Mouse (Mus musculus) embryonic fibroblast, embryonic 13.5 days (primary cell): ENCODE measurements around the gene Rab6b.

Experiments
- CTCF ChIP-seq: IDR thresholded peaks from 2 replicates; pipeline ENCODE4 v1.5.1; 2011; ENCODE audit warnings: mild to moderate bottlenecking, control low read depth, low read length, moderate library complexity, borderline replicate concordance; ENCODE audit not compliant: insufficient read depth
- POLR2A ChIP-seq: IDR thresholded peaks from 2 replicates; pipeline ENCODE4 v1.6.1; 2011; ENCODE audit warnings: low read depth, mild to moderate bottlenecking, control low read depth, low read length, moderate library complexity

DNA sequence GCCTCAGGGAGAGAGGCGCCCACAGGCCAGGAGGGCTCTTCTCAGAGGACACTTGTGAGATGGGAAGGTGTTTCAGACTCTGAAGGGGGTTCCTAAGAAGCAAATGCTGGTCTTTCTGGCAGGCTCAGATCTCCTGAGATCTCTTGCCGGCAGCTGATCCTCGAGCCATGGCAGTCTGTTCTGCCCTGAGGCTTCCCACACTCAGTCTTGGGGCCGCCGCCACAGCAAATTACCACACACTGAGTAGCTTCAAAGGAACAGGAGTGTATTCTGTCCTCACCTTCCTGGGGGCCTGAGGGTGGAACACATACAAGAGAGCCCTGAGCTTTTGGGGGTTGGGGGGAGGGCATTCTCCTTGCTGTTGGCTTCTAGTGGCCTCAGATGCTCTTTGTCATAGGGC lies 33.8 kb downstream of the Rab6b start:
- no peak for TF ChIP-seq CTCF
- TF ChIP-seq POLR2A: no peak
